Mouse (Mus musculus): Measurements from ENCODE around the gene Fbxl5. TPM values are rescaled to one million over a fixed set of nuclear protein-coding genes. Genes with fewer than 3 reads are reported as not detected.

Gene Fbxl5
- total and polyA plus RNA-seq, 3 experiments, result 20.9 to 45.3 (median 28.1) TPM

DNA sequence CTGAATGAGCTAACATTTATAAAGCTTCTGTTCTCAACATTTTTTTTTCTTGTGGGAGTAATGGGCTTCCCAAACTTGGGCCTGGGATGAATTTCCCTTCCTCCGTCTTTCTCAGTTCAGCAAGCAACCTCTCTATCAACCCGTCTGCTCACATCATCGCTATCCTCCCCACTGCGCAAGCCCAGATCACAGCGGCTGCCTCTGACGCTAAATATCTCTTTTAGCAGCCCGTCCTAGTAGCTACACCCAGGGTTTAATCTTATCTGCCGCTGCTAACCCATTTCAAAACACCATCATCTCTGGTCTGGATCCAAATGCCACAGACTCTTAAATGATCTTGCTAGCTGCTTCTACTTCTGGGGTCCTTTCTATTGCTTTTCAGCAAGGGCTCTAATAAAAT, 38.2 kb upstream of the Fbxl5 start:
- Histone ChIP-seq H3K4me1 (ENCODE audit: control insufficient read depth in 1 of 2, insufficient read depth in 2 of 2) (peaks cover 5 to 6% of the 10 kb centered on the region in 2 experiments; a peak in 2 of 4 replicates), H3K9me3 (replicated peaks; ENCODE audit: low read length) (peaks cover 13% of the 10 kb centered on the region), H3K4me2 (ENCODE audit: insufficient read depth, low read depth, poor library complexity, severe bottlenecking) (no peak overlapping the region), H3K27me3 (replicated peaks) (no peaks in the 10 kb centered on the region), H3K27ac (ENCODE audit: insufficient read depth, low read depth) (no peak overlapping the region), H3K79me2 (replicated peaks; ENCODE audit: control insufficient read depth, extremely low read depth, insufficient read depth, poor library complexity, severe bottlenecking) (no peaks in the 10 kb centered on the region), H3K9ac (ENCODE audit: insufficient read depth, low read depth) (no peak overlapping the region), H3K4me3 (replicated peaks in 1 of 3; ENCODE audit: low read depth in 2 of 3, low read length in 2 of 3, poor library complexity in 1 of 3) (no peak overlapping the region), H3K36me3 (replicated peaks in 1 of 2; ENCODE audit: control insufficient read depth in 1 of 2, insufficient read depth in 1 of 2, low read length in 1 of 2) (no peaks in the 10 kb centered on the region)
- dilution Hi-C loops (cut with MboI; ENCODE audit: extremely low pct_ligation_motif_present, extremely low pct_unique_long_range_greater_than_20kb, low sequenced_read_pairs), result no loop called here
- in situ Hi-C loops (cut with MboI; ENCODE audit: low pct_ligation_motif_present, low pct_unique_long_range_greater_than_20kb, low sequenced_read_pairs), result no loop called here
- TF ChIP-seq ZMIZ1 (IDR thresholded peaks at IDR 0.05; ENCODE audit: low read depth, low read length) (no peak), MYC (IDR thresholded peaks at IDR 0.05; ENCODE audit: low read depth, low read length) (no peak), GABPA (IDR thresholded peaks at IDR 0.05; ENCODE audit: insufficient replicate concordance, low read depth, low read length) (no peak), RCOR1 (conservative IDR thresholded peaks at IDR 0.05; ENCODE audit: low read depth, low read length) (no peak), MAZ (IDR thresholded peaks at IDR 0.05; ENCODE audit: low read depth, low read length) (no peak), ETS1 (conservative IDR thresholded peaks at IDR 0.05; ENCODE audit: low read depth, low read length) (no peak), MXI1 (IDR thresholded peaks at IDR 0.05; ENCODE audit: low read depth, low read length) (no peak), JUN (IDR thresholded peaks at IDR 0.05; ENCODE audit: insufficient read depth, low read depth, low read length) (no peak), ZNF384 (IDR thresholded peaks at IDR 0.05; ENCODE audit: low read depth, low read length) (no peak), USF2 (conservative IDR thresholded peaks at IDR 0.05; ENCODE audit: low read depth, low read length) (no peak), MAFK (IDR thresholded peaks at IDR 0.05; ENCODE audit: insufficient replicate concordance, low read length) (no peak), BHLHE40 (IDR thresholded peaks at IDR 0.05; ENCODE audit: low read depth, low read length) (no peak), CHD1 (IDR thresholded peaks at IDR 0.05; ENCODE audit: low read depth, low read length) (no peak), EP300 (IDR thresholded peaks at IDR 0.05; ENCODE audit: low read length) (no peak), ZC3H11A (IDR thresholded peaks at IDR 0.05; ENCODE audit: low read depth, low read length) (no peak), NRF1 (IDR thresholded peaks at IDR 0.05; ENCODE audit: low read depth, low read length) (no peak), E2F4 (IDR thresholded peaks at IDR 0.05; ENCODE audit: insufficient replicate concordance, low read depth, low read length) (no peak), CTCF (conservative IDR thresholded peaks at IDR 0.05 in 1 of 2, IDR thresholded peaks at IDR 0.05 in 1 of 2; ENCODE audit: low read depth in 2 of 2, low read length in 2 of 2) (no peak), TCF12 (IDR thresholded peaks at IDR 0.05; ENCODE audit: low read depth, low read length) (no peak), SMC3 (IDR thresholded peaks at IDR 0.05; ENCODE audit: low read depth, low read length) (no peak)
- no peak for DNase-seq (ENCODE audit: extremely low read depth)

DNA sequence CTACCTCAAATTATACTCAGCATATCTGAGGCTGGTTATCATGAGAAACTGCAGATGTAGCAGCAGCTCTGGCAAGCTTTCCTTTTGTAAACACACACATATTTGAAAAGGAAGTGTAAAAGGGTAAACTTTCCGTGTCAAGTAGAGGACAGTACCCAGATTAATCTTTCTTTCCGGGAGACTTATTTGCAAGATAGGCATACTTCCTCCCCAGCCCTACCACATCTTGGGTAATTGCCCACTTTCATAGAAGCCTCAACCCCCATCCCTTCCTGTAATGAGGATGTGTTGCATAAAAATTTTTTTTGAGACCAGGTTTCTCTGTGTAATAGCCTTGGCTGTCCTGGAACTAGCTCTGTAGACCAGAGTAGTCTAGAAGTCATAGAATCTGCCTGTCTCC, 34.3 kb upstream of the Fbxl5 start:
- Histone ChIP-seq H3K9me3 (replicated peaks; ENCODE audit: low read length) (peaks cover 13% of the 10 kb centered on the region), H3K4me2 (ENCODE audit: insufficient read depth, low read depth, poor library complexity, severe bottlenecking) (no peak overlapping the region), H3K27me3 (replicated peaks) (no peaks in the 10 kb centered on the region), H3K4me3 (replicated peaks in 1 of 3; ENCODE audit: low read depth in 2 of 3, low read length in 2 of 3, poor library complexity in 1 of 3) (no peak overlapping the region), H3K9ac (ENCODE audit: insufficient read depth, low read depth) (no peak overlapping the region), H3K79me2 (replicated peaks; ENCODE audit: control insufficient read depth, extremely low read depth, insufficient read depth, poor library complexity, severe bottlenecking) (no peaks in the 10 kb centered on the region), H3K4me1 (ENCODE audit: control insufficient read depth in 1 of 2, insufficient read depth in 2 of 2) (peaks cover 13 to 21% of the 10 kb centered on the region in 2 experiments), H3K36me3 (replicated peaks in 1 of 2; ENCODE audit: control insufficient read depth in 1 of 2, insufficient read depth in 1 of 2, low read length in 1 of 2) (no peaks in the 10 kb centered on the region), H3K27ac (ENCODE audit: insufficient read depth, low read depth) (no peak overlapping the region)
- in situ Hi-C loops (cut with MboI; ENCODE audit: low pct_ligation_motif_present, low pct_unique_long_range_greater_than_20kb, low sequenced_read_pairs), result no loop called here
- no peak for DNase-seq (ENCODE audit: extremely low read depth)
- dilution Hi-C loops (cut with MboI; ENCODE audit: extremely low pct_ligation_motif_present, extremely low pct_unique_long_range_greater_than_20kb, low sequenced_read_pairs), result no loop called here
- TF ChIP-seq EP300 (IDR thresholded peaks at IDR 0.05; ENCODE audit: low read length) (0 out of 2 replicates have a peak, but pooled peaks have one; percentile 22), GABPA (IDR thresholded peaks at IDR 0.05; ENCODE audit: insufficient replicate concordance, low read depth, low read length) (no peak), SIN3A (IDR thresholded peaks at IDR 0.05; ENCODE audit: low read length) (no peak), KAT2A (IDR thresholded peaks at IDR 0.05; ENCODE audit: insufficient replicate concordance, low read length) (no peak)

Measured in CH12.LX (cell line).